Mouse (Mus musculus) heart, adult 2 months (tissue): ENCODE results near the gene Gab2.

Source experiments
- CTCF ChIP-seq: fragments of 200-600 bp; IDR thresholded peaks from 2 replicates; pipeline ENCODE4 v1.8.1; 2022; ENCODE audit warnings: antibody characterized with exemption, mild to moderate bottlenecking, moderate library complexity
- POLR2A ChIP-seq: fragments of 200-500 bp; IDR thresholded peaks from 2 replicates; pipeline ENCODE4 v1.6.1; 2011; ENCODE audit warnings: mild to moderate bottlenecking, low read depth, low read length, control low read depth; ENCODE audit not compliant: insufficient read depth

GRCm38 (mm10) chr7:97248136-97248535, 166.8 kb downstream of the Gab2 start:
- TF ChIP-seq CTCF (no peak), POLR2A (no peak)
